Mouse (Mus musculus) lung, adult 2 months (tissue): Measurements from ENCODE around the gene Pcbp2. TPM values are rescaled to one million over a fixed set of nuclear protein-coding genes. Genes with fewer than 3 reads are reported as not detected.

Experiments used
- DNase-seq: peaks from one replicate; pipeline ENCODE4 v3.0.0; 2022
- H3K4me1 ChIP-seq: fragments of 200-500 bp; 2 replicates; pipeline ENCODE4 v1.6.1; 2011; ENCODE audit warnings: low read length; ENCODE audit not compliant: control insufficient read depth, insufficient read depth
- H3K4me3 ChIP-seq: fragments of 200-500 bp; replicated peaks from 2 replicates; pipeline ENCODE3; 2011; ENCODE audit warnings: low read depth, mild to moderate bottlenecking, control low read depth, low read length; ENCODE audit errors: extremely low read depth
- CTCF ChIP-seq: fragments of 200-500 bp; IDR thresholded peaks from 2 replicates; pipeline ENCODE4 v1.5.1; 2011; ENCODE audit warnings: mild to moderate bottlenecking, low read length, control low read depth; ENCODE audit not compliant: insufficient read depth
- POLR2A ChIP-seq: fragments of 200-500 bp; IDR thresholded peaks from 2 replicates; pipeline ENCODE4 v1.6.1; 2011; ENCODE audit warnings: low read depth, mild to moderate bottlenecking, control low read depth, low read length, borderline replicate concordance; ENCODE audit errors: extremely low read depth
- WGBS: fragments of 180-500 bp; shearing (Covaris S2); methylation state at CpG from one replicate; pipeline ENCODE4 v1.1.7; 2018; 5-methylcytosine and 5-hydroxymethylcytosine counted together
- polyA plus RNA-seq: library from polyadenylated mRNA; depleted of rRNA; stranded (reverse); fragments of >200 nt; gene quantifications from 2 replicates; pipeline ENCODE4 v1.2.3, GENCODE M21; 2012

Gene Pcbp2
- polyA plus RNA-seq, 1 experiment, result 395 TPM

DNA sequence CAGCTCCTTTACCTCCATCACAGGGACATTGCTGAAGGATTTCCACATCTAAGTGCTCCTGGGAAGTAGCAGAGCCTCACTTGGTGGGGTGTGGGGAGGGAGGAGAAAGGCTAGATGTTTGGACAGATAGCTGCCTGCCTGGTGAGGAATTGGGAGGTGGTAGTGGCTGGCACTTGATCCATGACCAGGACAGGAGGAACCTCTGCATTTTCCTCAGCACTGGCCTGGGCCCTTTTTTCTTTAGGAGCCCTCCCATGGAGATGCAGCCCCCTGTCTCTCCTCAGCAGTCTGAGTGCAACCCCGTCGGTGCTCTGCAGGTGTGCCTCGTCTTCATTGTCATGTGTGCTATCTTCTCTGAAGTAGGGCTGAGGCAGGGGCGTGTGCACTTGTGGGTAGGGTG lies 51.1 kb downstream of the Pcbp2 start:
- WGBS, result 79% methylated on average over 4 of the region's 4 CpGs
- Histone ChIP-seq H3K4me1 (peaks cover 4% of the 10 kb centered on the region), H3K4me3 (no peak overlapping the region)
- DNase-seq, result no peak
- TF ChIP-seq CTCF (no peak), POLR2A (no peak)

DNA sequence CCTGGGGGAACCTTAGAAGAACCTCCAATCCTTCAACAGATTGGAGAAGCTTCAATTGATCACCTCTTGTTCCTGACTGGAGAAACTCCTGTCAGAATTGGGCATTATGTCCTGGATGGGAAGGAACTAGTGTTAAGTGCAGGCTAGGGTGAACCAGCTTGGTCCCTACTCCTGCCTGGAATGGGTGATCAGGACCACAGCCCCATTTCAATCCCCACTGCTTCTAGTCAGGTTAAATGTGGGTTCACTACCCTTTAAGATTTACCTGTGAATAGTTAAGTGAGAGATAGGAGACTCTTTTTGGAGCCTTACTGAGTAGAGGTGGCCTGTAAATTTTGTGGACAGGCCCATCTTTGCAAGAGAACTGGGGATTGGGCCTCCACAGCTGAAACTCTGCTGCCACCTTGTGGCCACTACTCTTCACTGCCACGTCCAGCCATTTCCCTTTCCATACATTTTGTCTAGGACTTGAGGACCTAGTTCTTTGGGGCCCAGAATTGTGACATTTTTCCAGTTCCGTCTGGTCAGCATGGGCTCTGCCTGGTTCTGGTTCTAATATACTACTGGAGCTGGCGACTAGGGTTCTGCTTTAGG lies 54.6 kb downstream of the Pcbp2 start, which contains the start of gene Npff:
TSS of gene Npff (minus strand) at position 51 of the 594 bp plus-strand sequence.
- H3K4me3 ChIP-seq, result no peak within 1 kb of the TSS
- no peaks in the 10 kb centered on the region for H3K4me1 ChIP-seq
- no peak for TF ChIP-seq POLR2A
- peak; percentile 92 for TF ChIP-seq CTCF
- peak; percentile 72 for DNase-seq
- WGBS, result 8% methylated on average over 3 of the region's 3 CpGs

DNA sequence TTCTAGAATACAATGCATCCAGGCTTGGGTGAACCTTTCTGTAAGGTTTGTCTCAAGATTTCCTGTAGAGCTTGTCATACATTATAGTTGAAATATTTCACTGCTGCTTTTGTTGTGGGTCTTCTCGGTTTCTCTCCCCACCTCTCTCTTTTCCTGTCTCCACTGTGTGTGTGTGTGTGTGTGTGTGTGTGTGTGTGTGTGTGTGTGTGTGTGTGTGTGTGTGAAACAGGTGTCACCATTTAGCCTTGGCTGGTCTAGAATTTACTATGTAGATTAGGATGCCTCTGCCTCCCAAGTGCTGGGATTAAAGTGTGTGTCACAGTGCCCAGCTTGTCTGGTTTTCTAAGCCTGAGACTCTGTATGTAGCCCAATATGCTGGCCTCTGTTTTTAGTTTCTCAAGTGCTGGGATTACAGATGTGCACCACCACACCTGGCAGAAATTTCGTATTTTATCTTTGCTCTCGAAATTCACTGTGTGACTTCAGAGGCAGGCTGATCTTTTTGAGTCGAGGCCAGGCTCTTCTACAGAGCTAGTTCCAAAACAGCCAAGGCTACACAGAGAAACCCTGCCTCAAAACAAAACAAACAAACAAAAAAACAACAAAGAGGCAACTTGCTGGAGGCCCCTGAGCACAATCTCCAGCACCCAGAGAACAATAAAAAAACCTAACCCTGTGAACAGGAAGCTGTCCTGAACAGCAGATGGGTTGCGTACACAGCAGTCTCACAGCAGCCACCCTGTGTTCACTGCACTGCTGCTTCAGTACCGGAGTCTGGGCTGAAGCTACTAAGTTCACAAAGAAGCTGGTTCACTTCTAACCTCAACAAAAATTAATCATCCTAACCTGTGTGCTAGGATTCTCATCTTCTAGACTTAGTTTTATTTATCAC lies 56.0 kb downstream of the Pcbp2 start:
- TF ChIP-seq CTCF, result no peak
- no peak for TF ChIP-seq POLR2A
- WGBS, result 72% methylated on average over 6 of the region's 6 CpGs
- no peak for DNase-seq

DNA sequence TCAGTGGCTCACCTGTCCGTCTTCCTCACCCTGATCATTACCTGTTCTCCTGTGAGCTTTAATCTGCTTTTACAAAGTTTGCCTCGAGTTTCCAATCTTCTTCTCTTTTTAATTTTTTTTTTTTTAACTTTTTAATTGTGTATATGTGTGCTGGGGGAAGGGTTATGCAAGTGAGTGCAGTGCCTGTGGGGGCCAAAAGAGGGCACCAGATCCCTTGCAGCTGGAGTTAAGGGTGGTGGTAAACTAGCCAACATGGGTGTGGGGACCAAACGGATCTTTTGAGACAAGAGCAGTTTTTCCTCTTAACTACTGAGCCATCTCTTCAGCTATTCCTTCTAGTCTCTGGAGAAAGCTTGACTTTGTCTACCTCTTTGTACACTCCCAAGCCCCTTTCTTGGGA lies 57.6 kb downstream of the Pcbp2 start:
- no peak for DNase-seq
- 79% methylated on average over 3 of the region's 3 CpGs for WGBS
- no peak overlapping the region for H3K4me3 ChIP-seq

More for the DNA sequence above, 56.0 kb downstream of the Pcbp2 start:
- Histone ChIP-seq H3K4me1 (no peaks in the 10 kb centered on the region), H3K4me3 (no peak overlapping the region)

DNA sequence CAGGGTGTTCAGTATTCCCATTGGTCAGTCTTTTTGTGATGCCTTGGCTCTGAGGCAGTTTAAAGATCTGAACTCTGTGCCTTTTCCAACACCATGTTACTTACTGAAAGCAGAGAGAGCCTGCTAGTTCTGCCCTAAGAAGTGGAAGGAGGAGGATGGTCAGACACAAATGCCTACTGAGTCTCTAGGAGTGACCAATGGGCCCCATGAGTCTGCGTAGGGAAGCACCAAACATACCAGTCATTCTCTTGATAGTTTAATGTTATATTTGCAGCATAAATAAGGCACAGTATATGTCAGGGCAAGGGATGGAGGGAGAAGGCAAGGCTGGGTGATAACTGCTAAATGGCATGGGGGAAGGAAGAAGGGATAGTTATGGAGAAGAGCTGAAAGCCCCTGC lies 58.1 kb downstream of the Pcbp2 start:
- TF ChIP-seq POLR2A (no peak), CTCF (no peak)
- H3K4me1 ChIP-seq, result no peaks in the 10 kb centered on the region
- WGBS, result 100% methylated on average over 1 of the region's 1 CpGs
- no peak overlapping the region for H3K4me3 ChIP-seq
- no peak for DNase-seq

More for the DNA sequence above, 57.6 kb downstream of the Pcbp2 start:
- no peaks in the 10 kb centered on the region for H3K4me1 ChIP-seq
- peak; percentile 55; the same call in 1 of the 2 replicates for TF ChIP-seq CTCF
- TF ChIP-seq POLR2A, result no peak

DNA sequence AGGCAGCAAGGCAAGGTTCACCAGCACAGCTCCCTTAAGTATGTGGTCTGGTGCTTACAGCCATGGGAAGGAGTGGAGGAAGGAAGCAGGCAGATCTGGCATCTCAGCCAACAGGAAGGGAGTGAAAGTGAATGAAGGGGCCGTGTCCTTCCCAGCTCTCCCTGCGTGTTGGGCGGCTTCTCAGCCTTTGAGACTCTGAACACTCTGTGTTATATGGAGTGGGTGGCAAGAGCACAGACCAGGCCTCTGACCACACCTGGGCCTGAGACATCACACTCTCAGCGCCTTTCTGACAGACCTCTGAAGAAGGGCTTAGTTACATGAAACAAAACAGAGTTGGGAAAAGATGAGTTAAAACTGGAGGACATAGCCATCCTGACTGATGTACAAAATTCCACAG lies 60.2 kb downstream of the Pcbp2 start:
- TF ChIP-seq POLR2A (no peak), CTCF (no peak)
- Histone ChIP-seq H3K4me1 (no peaks in the 10 kb centered on the region), H3K4me3 (no peak overlapping the region)
- WGBS, result 61% methylated on average over 4 of the region's 4 CpGs
- DNase-seq, result no peak

DNA sequence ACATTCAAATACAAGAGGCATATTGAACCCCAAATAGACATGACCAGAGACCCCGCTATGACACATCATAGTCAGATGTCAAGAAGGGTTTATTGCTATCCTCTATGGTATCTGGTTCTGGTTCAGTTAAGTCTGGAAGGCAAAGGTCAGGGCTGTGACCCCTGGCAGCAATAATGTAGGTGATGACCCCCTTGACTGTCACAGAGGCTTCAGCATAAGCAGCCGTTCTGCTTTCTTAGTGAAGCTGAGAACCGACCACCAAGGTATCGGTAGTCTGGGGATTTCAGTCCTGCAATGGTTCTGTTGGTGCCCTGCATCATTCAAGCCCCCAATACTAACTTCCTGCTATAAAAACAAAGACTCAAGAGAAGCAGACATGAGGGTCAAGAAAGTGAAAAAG lies 61.2 kb downstream of the Pcbp2 start:
- TF ChIP-seq CTCF, result no peak
- no peak for TF ChIP-seq POLR2A

DNA sequence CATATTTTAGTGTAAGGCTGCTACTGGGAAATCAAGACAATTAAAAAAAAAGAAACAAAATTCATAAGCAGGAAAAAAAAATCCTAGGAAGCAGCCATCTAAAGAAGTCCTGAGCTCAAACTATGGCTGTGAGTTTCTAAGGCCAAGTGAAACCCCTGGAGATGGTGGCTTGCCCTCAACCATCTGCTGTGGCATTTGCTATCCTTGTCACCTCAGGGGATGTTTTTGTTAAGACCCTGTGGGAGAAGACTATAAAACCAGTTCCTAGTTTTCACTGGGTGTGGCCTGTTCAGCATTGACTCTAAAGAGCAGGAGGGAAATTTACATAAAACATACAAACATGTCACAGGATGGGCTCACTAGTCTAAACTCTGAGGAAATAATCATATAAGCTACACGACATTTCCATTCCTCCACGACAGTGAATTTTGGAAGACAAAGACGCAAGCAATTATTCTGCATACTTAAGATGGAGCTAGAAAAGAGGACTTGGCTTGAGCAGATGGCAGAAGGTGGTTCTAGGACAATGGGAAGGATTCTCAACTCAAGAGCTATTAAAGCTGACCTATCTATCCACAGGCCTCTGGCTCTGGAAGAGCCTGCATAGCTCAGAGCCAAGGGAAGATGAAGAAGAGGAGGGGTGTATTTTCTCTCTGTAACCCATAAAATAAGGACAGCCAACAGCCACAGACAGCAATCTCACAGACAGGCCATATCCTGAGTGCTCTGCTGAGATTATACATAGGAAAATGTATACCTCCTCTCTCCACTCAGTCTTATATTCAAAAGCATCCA lies 62.0 kb downstream of the Pcbp2 start:
- DNase-seq, result no peak
- WGBS, result 82% methylated on average over 3 of the region's 3 CpGs
- Histone ChIP-seq H3K4me1 (no peaks in the 10 kb centered on the region), H3K4me3 (no peak overlapping the region)
- TF ChIP-seq CTCF (no peak), POLR2A (no peak)

More for the DNA sequence above, 61.2 kb downstream of the Pcbp2 start:
- DNase-seq, result no peak
- 89% methylated on average over 4 of the region's 4 CpGs for WGBS
- H3K4me3 ChIP-seq, result no peak overlapping the region
- H3K4me1 ChIP-seq, result no peaks in the 10 kb centered on the region

DNA sequence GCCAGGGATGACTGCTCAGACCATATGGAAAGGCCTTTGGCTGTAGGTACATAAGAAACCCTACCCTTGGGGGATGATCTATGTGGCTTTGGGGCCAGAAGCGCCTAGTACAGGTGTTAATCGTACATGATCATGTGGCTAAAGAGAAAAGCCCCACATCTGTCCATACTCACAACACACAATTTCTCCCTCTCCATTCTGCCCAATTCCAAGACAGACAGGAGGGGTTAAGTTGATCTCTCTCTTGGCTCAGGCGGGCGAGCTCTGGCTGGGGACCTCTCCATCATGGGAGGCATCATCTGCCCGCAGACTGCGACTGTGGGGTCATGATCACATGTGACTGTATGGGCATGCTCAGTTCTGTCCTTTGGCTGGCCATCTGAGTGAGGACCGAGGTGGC lies 63.6 kb downstream of the Pcbp2 start:
- Histone ChIP-seq H3K4me1 (no peaks in the 10 kb centered on the region), H3K4me3 (no peak overlapping the region)
- TF ChIP-seq CTCF (no peak), POLR2A (no peak)
- WGBS, result 86% methylated on average over 7 of the region's 7 CpGs
- no peak for DNase-seq
